Mouse (Mus musculus) frontal cortex, postnatal 10 days (tissue): ENCODE measurements around the gene Tmem221.
"Not testable (repeated sequence)": the region's sequence is repeated elsewhere in the genome, so short reads cannot be mapped to it uniquely, and the experiment has no call there.

Source experiments
- DNase-seq, 2 experiments: peaks; one replicate each; pipeline ENCODE4 v3.0.0; 2022; ENCODE audit warnings: low spot score in 2 of 2, mixed read lengths in 1 of 2

Tmem221 gene

DNA sequence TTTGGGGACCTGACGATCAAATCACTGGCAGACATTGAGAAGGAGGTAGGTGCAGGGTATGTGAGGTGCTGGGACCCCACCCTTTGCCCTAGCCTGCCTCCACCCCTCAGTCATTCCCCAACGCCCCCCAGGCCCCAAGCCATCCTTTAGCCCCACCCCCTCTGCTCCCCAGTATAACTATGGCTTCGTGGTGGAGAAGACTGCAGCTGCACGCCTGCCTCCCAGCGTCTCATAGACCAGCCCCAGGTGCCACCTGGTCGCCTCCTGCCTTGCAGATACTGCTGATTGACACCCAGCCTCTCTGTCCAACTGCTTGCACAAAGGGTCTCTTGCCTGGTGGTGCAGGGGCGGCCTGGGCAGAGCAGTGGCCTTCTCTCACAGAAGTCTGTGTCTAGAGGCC lies 11.1 kb downstream of the Tmem221 start:
- no peak for DNase-seq

DNA sequence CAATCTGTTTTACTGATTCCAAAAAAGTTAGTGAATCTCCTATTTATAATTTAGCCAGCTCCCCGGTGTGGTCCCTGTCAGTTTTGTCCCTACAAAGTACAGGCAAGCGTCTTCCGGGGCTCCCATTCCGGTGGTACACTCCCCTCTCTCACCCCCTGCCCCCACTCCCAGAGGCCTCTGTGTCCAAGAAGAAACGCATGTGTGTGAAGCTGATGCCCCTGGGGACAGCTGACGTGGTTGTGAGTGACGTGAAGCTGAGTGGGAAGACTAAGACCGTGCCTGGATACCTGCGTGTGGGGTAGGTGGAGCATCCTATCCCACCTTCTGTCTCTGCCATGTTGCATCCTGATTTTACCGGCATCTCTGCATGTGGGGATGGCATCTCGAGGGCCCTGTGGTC lies 13.6 kb downstream of the Tmem221 start:
- no peak for DNase-seq

DNA sequence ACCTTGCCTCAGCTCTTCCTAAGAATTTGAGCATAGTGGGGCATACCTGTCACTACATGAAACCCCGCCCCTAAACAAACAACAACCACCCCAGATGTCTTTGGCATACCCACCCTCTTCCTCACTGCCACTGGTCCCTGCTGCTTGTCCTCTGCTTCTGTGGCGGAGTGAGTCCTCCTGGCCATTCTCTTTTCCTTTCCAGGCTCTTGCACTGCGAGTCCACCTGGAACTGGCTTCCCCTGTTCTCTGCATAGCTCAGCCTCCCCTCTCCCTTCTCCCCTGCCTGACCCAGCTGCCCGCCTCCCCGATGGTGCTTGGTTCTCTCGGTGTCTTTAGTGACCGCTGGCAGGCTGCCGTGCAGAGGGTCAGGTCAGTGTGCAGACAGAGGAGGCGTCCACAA lies 14.9 kb downstream of the Tmem221 start:
- no peak for DNase-seq

DNA sequence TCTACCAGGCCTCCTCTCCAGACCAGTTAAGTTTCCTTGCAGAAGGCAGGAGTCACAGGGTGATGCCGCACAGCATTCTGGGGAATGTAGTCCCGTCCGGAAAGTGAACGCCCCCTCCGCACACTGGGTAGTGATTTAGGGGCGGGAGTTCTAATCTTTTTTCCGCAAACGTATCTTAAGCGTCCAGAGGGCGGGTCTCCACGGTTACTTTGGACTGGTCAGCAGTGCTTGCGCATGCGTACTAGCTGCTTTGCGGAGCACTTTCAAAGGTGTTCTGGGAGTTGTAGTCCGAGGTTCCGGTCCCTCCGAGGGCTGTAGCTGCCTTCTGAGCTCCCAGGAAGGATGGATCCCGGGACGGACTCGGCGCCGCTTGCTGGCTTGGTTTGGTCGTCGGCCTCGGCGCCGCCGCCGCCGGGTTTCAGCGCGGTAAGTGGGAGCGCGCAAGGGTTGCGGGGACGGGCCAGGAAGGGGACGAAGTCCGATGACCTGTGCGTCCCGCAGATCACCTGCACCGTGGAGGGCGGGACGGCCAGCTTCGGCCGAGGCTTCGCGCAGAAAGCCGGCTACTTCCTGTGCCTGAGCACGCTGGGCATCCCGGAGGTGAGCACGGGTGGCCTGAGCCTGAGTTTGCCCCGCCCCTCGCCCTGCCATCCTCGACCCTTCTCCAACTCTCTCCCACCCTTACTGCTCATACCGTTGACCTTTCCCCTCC lies 15.9 kb downstream of the Tmem221 start, which contains the start of gene Mvb12a:
Mvb12a (plus strand) TSS at position 291 of the 712 bp plus-strand sequence.
- peak; percentile 96 to 97 for DNase-seq

DNA sequence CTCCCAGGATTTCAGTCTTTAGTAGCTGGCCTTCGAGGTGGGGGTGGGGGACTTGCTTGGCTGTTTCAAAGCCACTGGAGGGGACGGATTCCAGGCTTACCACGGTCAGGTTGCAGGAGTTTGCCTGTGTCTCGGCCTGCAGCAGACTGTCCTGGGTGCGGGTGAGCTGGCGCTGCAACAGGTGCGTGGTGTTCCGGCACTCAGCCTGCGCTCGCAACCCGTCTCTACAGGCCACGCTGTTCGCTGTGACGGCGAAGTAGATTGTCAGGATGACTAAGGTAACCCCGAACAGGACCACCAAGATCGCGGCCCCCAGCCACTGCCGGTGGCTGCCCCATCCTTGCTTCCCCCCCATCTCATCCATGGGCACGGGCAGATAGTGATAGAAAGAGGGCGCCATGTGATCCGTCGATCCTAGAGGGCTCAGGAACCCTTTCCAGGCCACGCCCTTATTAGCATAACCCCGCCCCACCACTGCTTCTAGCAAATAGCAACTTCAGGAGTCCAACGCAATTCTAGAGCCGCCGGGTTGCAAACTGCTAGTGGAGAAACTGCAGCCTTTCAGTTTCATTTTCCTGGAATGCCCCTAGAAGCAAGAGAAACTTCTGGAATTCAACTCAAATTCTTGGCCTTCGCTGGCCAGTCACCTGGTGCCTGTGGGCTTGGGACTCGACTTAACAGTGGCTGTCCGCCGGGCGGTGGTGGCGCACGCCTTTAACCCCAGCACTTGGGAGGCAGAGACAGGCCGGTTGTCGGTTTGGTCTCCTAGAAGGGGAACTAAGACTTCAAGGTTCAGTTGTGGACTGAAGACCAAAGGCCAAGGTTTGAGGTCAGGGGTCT lies 21.4 kb downstream of the Tmem221 start, which contains the start of gene Bst2:
Bst2 (minus strand) TSS at position 429 of the 840 bp plus-strand sequence.
- DNase-seq = peak in 1 of 2 experiments; percentile 48

DNA sequence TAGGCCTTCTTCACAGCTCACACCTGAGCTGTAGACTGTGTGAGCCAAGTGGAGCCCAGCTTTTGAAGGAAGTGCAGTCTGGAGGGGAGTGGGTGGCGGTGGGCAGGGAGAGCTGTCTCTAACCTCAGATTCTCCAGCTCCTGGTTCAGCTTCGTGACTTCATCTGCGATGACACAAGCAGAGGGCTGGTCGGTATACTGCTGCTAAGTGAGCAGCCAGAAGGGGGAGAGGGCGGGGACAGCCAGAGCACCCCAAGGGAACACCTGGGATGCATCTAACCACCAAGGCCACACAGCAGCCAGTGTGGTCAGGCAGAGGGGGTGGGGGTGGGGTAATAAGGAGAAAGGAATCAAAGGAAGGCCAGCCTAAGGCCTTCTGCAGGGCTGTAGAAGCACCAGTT lies 23.0 kb downstream of the Tmem221 start:
- no peak for DNase-seq

DNA sequence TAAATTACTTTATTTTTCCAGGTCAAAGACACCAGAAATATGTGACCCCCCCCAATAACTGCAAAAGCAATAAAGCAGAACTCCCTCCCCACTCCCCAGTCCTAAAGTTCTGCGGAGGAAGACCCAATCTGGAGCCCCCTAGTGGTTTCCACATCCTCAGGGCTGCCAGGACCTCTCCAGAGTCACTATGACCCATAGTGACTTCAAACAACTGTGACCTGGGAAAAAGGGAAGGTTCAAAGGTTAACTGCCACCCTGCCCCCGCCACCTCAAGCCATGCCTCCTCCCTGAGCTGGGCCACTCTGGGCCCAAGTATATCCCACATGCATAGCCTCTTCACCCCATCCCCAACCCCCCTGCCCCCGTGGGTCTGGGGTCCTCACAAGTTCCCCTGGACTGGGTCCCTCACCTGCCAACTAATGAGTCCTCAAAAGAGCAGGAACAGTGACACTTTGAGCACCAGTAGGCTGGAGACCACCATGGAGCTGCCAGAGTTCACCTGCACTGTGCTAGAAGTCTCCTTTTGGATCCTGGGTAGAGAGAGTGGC lies 24.3 kb downstream of the Tmem221 start:
- no peak for DNase-seq

DNA sequence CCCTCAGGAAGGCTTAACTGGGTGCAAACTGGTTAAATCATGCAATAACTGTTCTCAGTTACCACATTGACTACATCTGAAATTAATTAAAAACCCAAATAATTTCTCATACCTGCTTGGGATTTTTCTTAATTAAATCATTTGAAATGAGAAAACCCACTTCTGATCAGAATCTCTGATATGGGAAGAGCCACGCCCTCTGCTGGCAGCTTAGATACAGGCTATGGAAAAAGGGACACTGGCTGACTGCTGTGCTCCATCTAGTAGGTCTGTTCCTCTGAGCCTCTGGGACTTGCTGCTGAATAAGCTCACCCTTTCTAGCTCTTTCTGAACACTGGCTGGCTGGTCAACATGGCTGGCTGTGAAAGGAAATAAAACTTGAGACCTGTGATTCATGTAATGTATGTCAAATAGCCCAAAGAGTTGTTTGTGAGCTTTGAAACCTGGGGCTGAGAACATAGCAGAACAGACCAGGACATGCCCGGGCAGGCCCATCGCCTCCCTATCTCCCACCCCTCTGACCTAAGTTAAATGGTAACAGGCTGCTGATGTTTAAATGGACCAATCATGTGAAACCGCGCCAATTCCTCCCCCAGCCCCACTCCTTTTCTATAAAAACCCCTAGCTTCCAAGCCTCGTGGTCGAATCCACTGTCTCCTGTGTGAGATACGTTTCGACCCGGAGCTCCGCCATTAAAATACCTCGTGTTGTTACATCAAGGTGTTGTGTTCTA lies 27.8 kb downstream of the Tmem221 start:
- DNase-seq = not testable (repeated sequence)

DNA sequence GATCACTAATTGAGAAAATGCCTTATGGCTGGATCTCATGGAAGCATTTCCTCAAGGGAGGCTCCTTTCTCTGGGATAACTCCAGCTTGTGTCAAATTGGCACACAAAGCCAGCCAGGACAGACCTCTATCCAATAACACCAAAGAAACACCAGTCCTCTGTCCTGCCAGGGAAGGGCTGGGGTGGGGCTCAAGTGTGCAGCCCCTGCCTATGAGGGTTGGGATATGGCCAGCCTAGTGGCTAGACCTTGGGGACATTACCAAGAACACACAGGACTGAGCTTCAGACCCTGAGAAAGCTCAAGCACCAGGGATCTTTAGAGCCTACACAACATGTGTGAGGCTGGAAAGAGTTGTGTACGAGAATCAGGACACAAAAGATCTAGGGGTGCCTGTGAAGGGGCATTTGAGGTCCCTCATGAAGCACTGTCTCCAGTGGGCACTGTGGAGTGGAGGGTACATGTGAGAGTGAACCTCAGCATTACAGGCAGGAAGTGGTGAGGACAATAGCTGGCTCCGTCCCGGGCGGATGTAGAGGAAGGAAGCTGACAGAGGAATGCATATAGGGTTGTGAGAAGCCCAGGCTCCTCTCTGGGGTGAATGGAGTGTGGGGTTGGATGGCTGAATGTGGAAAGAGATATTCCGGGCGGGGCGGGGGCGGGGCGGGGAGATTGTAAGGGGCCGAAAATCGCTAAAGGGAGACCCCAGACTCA lies 30.2 kb downstream of the Tmem221 start:
- DNase-seq = no peak

DNA sequence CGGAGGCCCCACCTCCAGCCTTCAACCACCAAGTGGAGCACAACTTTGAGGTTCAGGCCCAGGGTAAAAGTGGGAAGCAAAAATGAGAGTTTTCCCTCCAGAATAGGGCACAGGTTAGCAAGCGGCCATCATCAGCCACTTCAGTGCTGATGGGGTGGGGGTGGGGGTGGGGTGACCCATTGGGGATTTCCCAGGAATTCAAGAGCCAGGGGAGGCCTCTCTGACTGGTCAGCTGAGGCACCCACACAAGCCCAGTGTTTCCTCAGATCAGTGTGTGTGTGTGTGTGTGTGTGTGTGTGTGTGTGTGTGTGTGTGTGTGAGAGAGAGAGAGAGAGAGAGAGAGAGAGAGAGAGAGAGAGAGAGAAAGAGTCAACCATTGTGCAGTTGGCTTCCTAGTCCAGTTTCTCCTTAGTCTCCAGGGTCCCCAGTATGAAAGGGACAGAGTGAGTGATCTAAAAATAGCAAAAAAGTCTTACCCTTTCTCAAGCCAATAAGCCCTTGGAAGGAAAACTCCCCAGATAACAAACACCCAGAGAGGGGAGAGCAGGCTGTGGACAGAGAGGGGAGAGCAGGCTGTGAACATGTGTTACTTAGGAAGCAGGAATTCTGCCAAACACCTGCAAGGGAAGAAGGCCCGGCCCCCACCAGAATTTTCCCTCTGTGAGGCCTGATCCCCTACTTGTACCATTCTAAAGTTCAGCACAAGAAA lies 31.4 kb downstream of the Tmem221 start:
- DNase-seq = no peak

DNA sequence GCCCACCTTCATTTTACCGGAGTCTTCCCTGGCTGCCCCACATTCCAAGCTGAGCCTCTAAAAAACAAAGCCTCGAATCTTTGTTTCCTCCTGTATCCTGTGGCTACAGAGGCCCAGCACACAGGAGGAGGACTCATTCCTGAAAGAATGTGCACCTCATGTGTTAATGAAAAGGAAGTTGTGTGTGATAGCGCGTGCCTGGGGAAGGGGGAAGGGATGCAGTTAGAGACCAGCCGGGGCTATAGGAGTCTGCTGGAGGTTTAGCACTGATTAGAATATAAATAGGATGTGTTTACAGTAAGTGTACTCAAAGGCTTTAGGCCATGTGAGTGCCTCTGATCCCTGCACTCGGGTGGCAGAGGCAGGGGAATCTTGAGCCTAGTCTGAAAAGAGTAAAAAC lies 32.4 kb downstream of the Tmem221 start:
- no peak for DNase-seq

DNA sequence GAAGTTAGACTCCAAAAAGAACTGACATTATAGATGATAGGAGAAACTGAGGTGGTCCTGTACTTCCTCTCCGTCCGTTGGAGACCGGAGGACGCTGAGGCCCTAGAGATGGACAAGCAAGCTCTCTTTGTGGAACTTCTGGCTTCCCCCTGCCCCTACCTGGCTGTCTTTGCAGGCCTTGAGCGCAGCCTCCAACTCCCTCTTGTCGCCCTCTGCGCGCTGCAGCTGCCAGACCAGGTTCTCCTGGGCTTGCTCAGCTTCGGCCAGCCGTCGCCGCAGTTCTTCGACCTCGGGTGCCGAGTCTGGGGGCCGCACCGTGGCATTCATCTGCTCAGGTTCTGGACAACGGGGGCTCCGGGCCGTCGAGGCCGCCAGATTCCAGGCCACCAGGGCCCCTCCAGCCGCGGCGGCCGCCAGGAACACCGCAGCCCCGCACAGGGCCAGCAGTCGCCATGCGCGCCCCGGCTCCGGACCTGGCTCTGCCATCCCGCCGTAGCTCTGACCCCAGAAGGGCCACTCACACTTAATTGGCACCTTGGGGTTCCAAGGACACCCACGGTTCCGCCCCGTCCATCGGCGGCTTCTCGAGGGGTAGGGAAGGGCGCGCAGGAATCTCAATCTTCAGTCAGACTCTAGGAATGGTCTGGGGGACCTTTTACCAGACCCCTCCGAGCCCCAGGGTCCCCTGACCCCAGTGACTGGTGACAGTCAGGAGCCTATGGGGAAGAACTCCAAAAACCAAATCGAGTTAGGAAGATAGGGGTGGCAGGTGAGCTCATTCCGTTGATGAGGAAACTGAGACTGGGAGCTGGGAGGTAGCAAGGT lies 33.2 kb downstream of the Tmem221 start, which contains the start of gene Ccdc194:
Ccdc194 (minus strand) TSS at position 486 of the 825 bp plus-strand sequence.
- DNase-seq = no peak

DNA sequence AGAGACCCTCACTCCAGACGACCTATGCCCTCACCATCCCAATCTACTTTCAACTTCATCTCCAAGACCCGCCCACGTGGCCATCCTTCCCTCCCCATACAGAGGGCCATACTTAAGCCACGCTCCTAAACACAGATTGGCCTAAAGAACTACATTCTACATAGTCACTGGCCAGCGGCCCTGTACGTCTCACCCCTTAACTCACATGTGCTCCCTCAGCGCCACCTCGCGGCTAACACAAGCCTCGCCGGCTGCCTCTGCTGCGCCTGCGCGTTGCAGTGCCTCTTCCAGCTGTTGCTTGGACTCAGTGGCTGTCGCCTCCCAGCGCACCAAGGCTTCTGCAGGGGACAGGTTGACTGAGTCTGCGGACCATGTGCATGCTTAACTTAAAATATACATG lies 37.0 kb downstream of the Tmem221 start:
- DNase-seq = peak; percentile 80 to 87

DNA sequence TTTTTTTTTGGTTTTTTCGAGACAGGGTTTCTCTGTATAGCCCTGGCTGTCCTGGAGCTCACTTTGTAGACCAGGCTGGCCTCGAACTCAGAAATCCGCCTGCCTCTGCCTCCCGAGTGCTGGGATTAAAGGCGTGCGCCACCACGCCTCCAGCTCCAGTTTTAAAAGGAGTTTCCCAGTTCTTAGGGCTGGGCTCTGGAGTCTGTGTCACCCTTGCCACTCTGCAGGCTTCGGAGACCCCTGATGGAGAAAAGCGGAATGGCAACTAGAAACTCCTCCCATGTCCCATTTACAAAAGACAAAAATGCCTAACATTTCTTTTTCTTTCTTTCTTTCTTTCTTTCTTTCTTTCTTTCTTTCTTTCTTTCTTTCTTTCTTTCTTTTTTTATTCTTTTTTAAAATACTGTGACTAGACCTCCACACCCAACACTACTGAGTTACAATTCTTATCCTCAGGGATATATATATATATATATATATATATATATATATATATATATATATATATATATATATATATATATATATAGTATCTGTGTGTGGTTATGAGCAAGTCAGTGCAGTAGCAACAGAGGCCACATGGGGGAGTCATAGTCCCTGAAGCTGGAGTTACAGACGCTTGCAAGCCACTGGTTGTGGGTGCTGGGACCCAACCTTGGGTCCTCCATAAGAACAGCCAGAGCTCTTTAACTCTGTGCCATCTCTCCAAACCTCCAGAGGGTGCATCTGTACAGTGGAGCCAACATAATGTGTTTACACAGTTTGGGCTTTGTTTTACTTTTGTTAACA lies 39.4 kb downstream of the Tmem221 start:
- not testable (repeated sequence) for DNase-seq

DNA sequence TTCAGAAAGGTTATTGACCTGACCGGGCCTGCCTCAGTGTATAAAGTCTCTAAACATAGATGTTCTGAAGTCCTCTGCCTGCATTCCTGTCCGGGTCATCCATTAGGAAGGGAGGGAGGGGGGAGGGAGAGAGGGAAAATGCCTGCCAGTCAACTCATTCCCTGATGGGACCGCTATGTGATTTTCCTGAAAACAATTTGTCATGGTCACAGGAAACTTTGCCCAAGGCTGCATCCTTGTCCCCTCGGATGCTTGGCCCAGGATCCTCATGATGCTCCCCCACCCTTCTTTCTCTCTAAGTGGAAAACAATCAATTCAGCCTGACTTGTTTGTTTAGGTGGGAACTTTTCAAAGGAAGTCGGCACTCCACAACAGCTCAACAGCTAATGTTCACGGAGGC lies 41.9 kb downstream of the Tmem221 start:
- DNase-seq = no peak

DNA sequence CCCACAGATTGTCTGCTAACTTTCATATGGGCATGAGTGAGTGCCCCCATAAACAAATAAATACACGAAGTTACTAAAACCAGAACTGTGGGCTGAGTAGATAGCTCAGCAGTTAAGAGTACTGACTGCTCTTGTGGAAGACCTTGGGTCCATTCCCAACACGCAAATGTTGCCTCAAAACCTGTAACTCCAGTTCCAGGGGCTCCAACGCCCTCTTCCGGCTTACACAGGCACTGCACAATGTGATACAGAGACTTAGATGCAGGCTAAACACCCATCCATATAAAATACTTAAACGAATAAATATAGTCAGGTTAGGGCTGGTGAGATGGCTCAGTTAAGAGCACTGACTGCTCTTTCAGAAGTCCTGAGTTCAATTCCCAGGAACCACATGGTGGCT lies 43.6 kb downstream of the Tmem221 start:
- DNase-seq = no peak

DNA sequence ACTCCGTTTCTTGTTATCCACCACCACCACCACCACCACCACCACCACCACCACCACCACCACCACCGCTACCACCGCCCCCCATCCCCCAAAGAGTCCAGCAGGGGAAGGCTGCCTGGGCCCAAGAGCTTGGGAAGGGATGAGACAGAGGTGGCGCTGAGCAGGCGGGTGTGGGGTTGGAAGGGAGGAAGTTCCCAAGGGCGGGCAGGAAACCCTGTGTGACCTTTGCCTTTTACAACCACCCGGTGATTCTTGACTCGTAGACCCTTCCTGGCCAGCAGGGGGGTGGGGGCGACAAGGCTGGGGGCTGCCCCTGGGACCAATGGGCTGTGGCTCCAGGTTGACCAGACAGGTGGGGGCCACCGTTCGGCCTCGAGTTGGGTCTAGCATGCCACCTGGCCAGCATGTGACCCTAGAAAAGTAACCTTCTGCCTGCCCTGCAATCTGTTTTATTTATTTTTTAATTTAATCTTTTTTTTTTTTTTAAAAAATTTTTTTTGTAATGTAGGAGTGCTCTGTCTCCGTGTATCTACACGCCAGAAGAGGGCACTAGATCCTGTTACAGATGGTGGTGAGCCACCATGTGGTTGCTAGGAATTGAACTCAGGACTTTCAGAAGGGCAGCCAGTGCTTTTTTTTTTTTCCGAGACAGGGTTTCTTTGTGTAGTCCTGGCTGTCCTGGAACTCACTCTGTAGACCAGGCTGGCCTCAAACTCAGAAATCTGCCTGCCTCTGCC lies 45.5 kb downstream of the Tmem221 start:
- no peak for DNase-seq

DNA sequence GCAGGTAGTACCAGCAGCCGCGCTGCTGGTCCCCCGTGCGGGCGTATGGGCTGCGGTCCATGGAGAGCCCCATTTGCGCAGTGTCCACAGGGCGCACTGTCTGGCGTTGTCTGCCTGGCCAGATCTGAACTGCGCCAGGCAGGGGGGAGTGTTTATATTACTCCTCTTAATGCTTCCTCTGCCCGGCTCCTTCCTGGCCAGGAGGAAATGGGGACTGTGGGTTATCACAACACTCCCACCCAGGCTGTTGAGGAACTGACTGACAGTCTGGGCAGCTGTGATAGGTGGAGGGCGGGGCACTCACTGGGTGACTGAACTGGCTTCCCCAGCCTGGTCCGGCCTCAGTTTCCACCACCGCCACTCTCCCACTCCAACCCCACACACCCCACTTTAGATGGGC lies 47.0 kb downstream of the Tmem221 start, which contains the start of gene Plvap:
Plvap (minus strand) TSS at position 109 of the 400 bp plus-strand sequence.
- DNase-seq = no peak
